Mouse (Mus musculus) lung, embryonic 14.5 days (tissue): ENCODE measurements around the gene Olfr1192-ps1. TPM values are rescaled to one million over a fixed set of nuclear protein-coding genes. Genes with fewer than 3 reads are reported as not detected.
"Not testable (repeated sequence)": the region's sequence is repeated elsewhere in the genome, so short reads cannot be mapped to it uniquely, and the experiment has no call there.

Source experiments
- ATAC-seq: fragments of 200-750 bp; cut with Nextera tagmentation; 2 replicates; pipeline ENCODE4 v1.8.0; 2017; ENCODE audit warnings: mild to moderate bottlenecking, moderate TSS enrichment, moderate library complexity; ENCODE audit not compliant: insufficient read depth
- DNase-seq: peaks from one replicate; pipeline ENCODE4 v3.0.0-alpha.2; 2015
- H3K27ac ChIP-seq: fragments of 300-500 bp; sonication (generic); 2 replicates; pipeline ENCODE4 v1.5.1; 2014; ENCODE audit warnings: low read depth, mild to moderate bottlenecking, moderate library complexity
- H3K27me3 ChIP-seq: fragments of 300-500 bp; sonication (generic); 2 replicates; pipeline ENCODE4 v1.6.1; 2014; ENCODE audit warnings: low read length, control low read depth; ENCODE audit not compliant: insufficient read depth
- H3K36me3 ChIP-seq: fragments of 300-500 bp; sonication (generic); 2 replicates; pipeline ENCODE4 v1.6.1; 2014; ENCODE audit warnings: control low read depth; ENCODE audit not compliant: insufficient read depth
- H3K4me1 ChIP-seq: fragments of 300-500 bp; sonication (generic); 2 replicates; pipeline ENCODE4 v1.6.1; 2014; ENCODE audit warnings: antibody characterized with exemption, control low read depth; ENCODE audit not compliant: insufficient read depth
- H3K4me2 ChIP-seq: fragments of 300-500 bp; sonication (generic); 2 replicates; pipeline ENCODE4 v1.6.1; 2014; ENCODE audit warnings: mild to moderate bottlenecking
- H3K4me3 ChIP-seq: fragments of 300-500 bp; sonication (generic); 2 replicates; pipeline ENCODE4 v1.5.1; 2014; ENCODE audit warnings: low read depth, low read length
- H3K9ac ChIP-seq: fragments of 300-500 bp; sonication (generic); 2 replicates; pipeline ENCODE4 v1.6.1; 2014
- H3K9me3 ChIP-seq: fragments of 300-500 bp; sonication (generic); 2 replicates; pipeline ENCODE4 v1.6.1; 2016; ENCODE audit warnings: low read depth, low read length, control low read depth
- CTCF ChIP-seq: IDR thresholded peaks from 2 replicates; pipeline ENCODE4 v1.5.1; 2016; ENCODE audit warnings: antibody characterized with exemption, low read depth
- WGBS: fragments of 180-500 bp; shearing (Covaris S2); extraction: QIAGEN DNeasy Blood & Tissue Kit; methylation state at CpG from one replicate; pipeline ENCODE4 v1.1.7; 2014; 5-methylcytosine and 5-hydroxymethylcytosine counted together
- polyA plus RNA-seq: library from polyadenylated mRNA; unstranded; fragments of >200 nt; fragmentation: Nextera tagmentation; extraction: Ambion mirVana; gene quantifications from 2 replicates; pipeline ENCODE4 v1.2.1, GENCODE M21; 2014

Olfr1192-ps1 gene
- polyA plus RNA-seq, result not detected in 2 replicates

- Histone ChIP-seq H3K9ac (no peak within 1 kb of the TSS), H3K4me1 (no peaks in the 10 kb centered on the region), H3K9me3 (no peaks in the 10 kb centered on the region), H3K4me3 (no peak within 1 kb of the TSS), H3K27ac (no peak within 1 kb of the TSS), H3K27me3 (no peaks in the 10 kb centered on the region), H3K4me2 (no peak within 1 kb of the TSS), H3K36me3 (no peaks in the 10 kb centered on the region)
- TF ChIP-seq CTCF, result no peak
- ATAC-seq (no peak), DNase-seq (no peak)
- WGBS, result 30% methylated on average over 1 of the region's 1 CpGs
These were observed at the start of gene Olfr1192-ps1 for GRCm38 (mm10) chr2:88648209-88648608. Gene Olfr1192-ps1, plus strand, starts transcription at chr2:88648509.

DNA sequence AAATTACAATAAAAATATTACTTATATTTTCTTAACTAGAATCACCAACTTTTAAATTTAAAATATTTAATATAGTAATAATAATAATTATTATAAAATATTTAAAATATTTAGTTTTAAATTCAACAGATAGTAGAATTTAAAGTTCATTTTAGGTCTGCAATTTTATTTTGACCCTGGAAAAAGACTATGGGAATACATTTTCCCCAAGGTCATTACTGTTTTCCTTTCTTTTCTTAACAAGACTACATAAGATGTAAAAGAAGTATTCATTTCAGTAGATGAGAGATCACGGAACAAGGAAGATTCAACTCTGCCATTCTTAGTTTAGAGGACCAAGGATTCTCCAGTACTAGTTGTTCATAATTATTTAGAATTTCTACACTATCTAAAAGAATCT, 8.1 kb upstream of the Olfr1192-ps1 start, which contains the start of gene Olfr1191-ps1:
Olfr1191-ps1 (plus strand) TSS at position 301 of the 400 bp plus-strand sequence.
- not testable (repeated sequence) for H3K4me3 ChIP-seq

GRCm38 (mm10) chr2:88675328-88675727, 27.0 kb downstream of the Olfr1192-ps1 start, which contains the start of gene Olfr1193:
Gene Olfr1193, plus strand, starts transcription at chr2:88675628.
- H3K36me3 ChIP-seq, H3K27ac ChIP-seq, H3K4me2 ChIP-seq, H3K9me3 ChIP-seq, H3K9ac ChIP-seq, H3K4me1 ChIP-seq, DNase-seq, H3K4me3 ChIP-seq, ATAC-seq, H3K27me3 ChIP-seq: not testable (repeated sequence)

More for the DNA sequence above, 8.1 kb upstream of the Olfr1192-ps1 start, which contains the start of gene Olfr1191-ps1:
- H3K9ac ChIP-seq, ATAC-seq, H3K4me1 ChIP-seq, DNase-seq, H3K27me3 ChIP-seq, H3K27ac ChIP-seq, H3K9me3 ChIP-seq, H3K4me2 ChIP-seq, H3K36me3 ChIP-seq: not testable (repeated sequence)
- WGBS, result 83% methylated on average over 1 of the region's 1 CpGs

DNA sequence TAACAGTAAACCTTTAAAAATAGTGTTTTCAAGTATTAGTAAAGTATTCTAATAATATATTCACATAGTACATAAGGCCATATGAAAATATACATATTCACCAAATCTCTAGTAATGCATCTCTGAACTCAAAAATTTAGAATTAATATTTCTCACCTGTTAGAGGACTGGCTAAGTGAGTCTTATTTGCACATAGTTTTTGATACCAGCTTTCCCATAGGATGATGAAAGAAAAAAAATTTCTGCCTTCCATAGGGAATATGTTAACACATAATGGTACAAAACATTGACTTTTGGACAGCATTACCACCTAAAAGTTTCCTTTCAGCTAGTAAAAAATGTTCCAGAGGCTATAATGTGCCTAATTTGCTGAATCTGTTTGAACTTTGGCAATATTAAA, 40.8 kb downstream of the Olfr1192-ps1 start, which contains the start of gene Olfr1195:
Olfr1195 (minus strand) TSS at position 101 of the 400 bp plus-strand sequence.
- DNase-seq, result no peak
- Histone ChIP-seq H3K4me3 (no peak within 1 kb of the TSS), H3K36me3 (no peaks in the 10 kb centered on the region), H3K27me3 (no peaks in the 10 kb centered on the region), H3K4me2 (no peak within 1 kb of the TSS), H3K9ac (no peak within 1 kb of the TSS), H3K9me3 (no peaks in the 10 kb centered on the region), H3K4me1 (no peaks in the 10 kb centered on the region), H3K27ac (no peak within 1 kb of the TSS)
- no peak for TF ChIP-seq CTCF
- ATAC-seq, result no peak

- no peaks in the 10 kb centered on the region for H3K4me1 ChIP-seq
- no peaks in the 10 kb centered on the region for H3K27me3 ChIP-seq
- no peak within 1 kb of the TSS for H3K4me2 ChIP-seq
- H3K27ac ChIP-seq, result no peak within 1 kb of the TSS
- no peaks in the 10 kb centered on the region for H3K9me3 ChIP-seq
- ATAC-seq (no peak), DNase-seq (no peak)
- no peak for TF ChIP-seq CTCF
- no peak within 1 kb of the TSS for H3K9ac ChIP-seq
- no peaks in the 10 kb centered on the region for H3K36me3 ChIP-seq
- 81% methylated on average over 2 of the region's 2 CpGs for WGBS
- no peak within 1 kb of the TSS for H3K4me3 ChIP-seq
These were observed 56.2 kb downstream of the Olfr1192-ps1 start, which contains the start of gene Olfr1196 for GRCm38 (mm10) chr2:88704497-88704896. Gene Olfr1196, minus strand, starts transcription at chr2:88704597.

Other genes with a start within 250 kb of the Olfr1192-ps1 start
- not detected in 2 replicates for gene Olfr1179, start 242.1 kb upstream of the Olfr1192-ps1 start, polyA plus RNA-seq
- gene Olfr1180, start 229.4 kb upstream of the Olfr1192-ps1 start, polyA plus RNA-seq, result not detected in 2 replicates
- not detected in 2 replicates for gene Olfr1181, start 222.3 kb upstream of the Olfr1192-ps1 start, polyA plus RNA-seq
- gene Gm13757, start 199.4 kb upstream of the Olfr1192-ps1 start, polyA plus RNA-seq, result not detected in 2 replicates
- gene Olfr1183, start 193.6 kb upstream of the Olfr1192-ps1 start, polyA plus RNA-seq, result not detected in 2 replicates
- gene Olfr1184, start 164.9 kb upstream of the Olfr1192-ps1 start, polyA plus RNA-seq, result not detected in 2 replicates
- not detected in 2 replicates for gene Olfr1185-ps1, start 155.2 kb upstream of the Olfr1192-ps1 start, polyA plus RNA-seq
- not detected in 2 replicates for gene Olfr1186, start 130.0 kb upstream of the Olfr1192-ps1 start, polyA plus RNA-seq
- gene Olfr1188, start 91.6 kb upstream of the Olfr1192-ps1 start, polyA plus RNA-seq, result not detected in 2 replicates
- gene Olfr1189, start 62.1 kb upstream of the Olfr1192-ps1 start, polyA plus RNA-seq, result not detected in 2 replicates
- not detected in 2 replicates for gene Olfr1191-ps1, start 8.0 kb upstream of the Olfr1192-ps1 start, polyA plus RNA-seq
- not detected in 2 replicates for gene Olfr1193, start 27.1 kb downstream of the Olfr1192-ps1 start, polyA plus RNA-seq
- gene Olfr1195, start 40.7 kb downstream of the Olfr1192-ps1 start, polyA plus RNA-seq, result not detected in 2 replicates
- not detected in 2 replicates for gene Olfr1196, start 56.1 kb downstream of the Olfr1192-ps1 start, polyA plus RNA-seq
- not detected in 2 replicates for gene Olfr1197, start 83.9 kb downstream of the Olfr1192-ps1 start, polyA plus RNA-seq
- gene Olfr1198, start 102.9 kb downstream of the Olfr1192-ps1 start, polyA plus RNA-seq, result not detected in 2 replicates
- gene Olfr1199, start 112.0 kb downstream of the Olfr1192-ps1 start, polyA plus RNA-seq, result not detected in 2 replicates
- not detected in 2 replicates for gene Olfr1200, start 122.0 kb downstream of the Olfr1192-ps1 start, polyA plus RNA-seq
- gene Olfr1201, start 144.5 kb downstream of the Olfr1192-ps1 start, polyA plus RNA-seq, result not detected in 2 replicates
- not detected in 2 replicates for gene Olfr1202, start 166.0 kb downstream of the Olfr1192-ps1 start, polyA plus RNA-seq
- gene Olfr1205, start 181.2 kb downstream of the Olfr1192-ps1 start, polyA plus RNA-seq, result not detected in 2 replicates
- not detected in 2 replicates for gene Olfr1204, start 200.8 kb downstream of the Olfr1192-ps1 start, polyA plus RNA-seq
- gene Olfr1206, start 214.7 kb downstream of the Olfr1192-ps1 start, polyA plus RNA-seq, result not detected in 2 replicates